Mouse (Mus musculus) lung, adult 18-20 months (tissue): ENCODE results near the gene Ensa.
"Not testable (repeated sequence)": the region's sequence is repeated elsewhere in the genome, so short reads cannot be mapped to it uniquely, and the experiment has no call there.

Experiments
- DNase-seq, 2 experiments: peaks; one replicate each; pipeline ENCODE4 v3.0.0; 2022; ENCODE audit warnings: mixed read lengths in 2 of 2

Gene Ensa

GRCm38 (mm10) chr3:95624628-95625503 lies at the start of gene Ensa:
Gene Ensa (plus strand): TSS chr3:95624993.
- DNase-seq = peak; percentile 99

GRCm38 (mm10) chr3:95587754-95588603 lies 36.8 kb upstream of the Ensa start:
- no peak for DNase-seq

- peak; percentile 98 for DNase-seq
Observed at GRCm38 (mm10) chr3:95588604-95589086, 36.1 kb upstream of the Ensa start, which contains the start of gene Golph3l. Gene Golph3l (plus strand): TSS chr3:95588934.

GRCm38 (mm10) chr3:95598734-95599133 lies 26.1 kb upstream of the Ensa start:
- DNase-seq = no peak

GRCm38 (mm10) chr3:95601287-95601686 lies 23.5 kb upstream of the Ensa start:
- no peak for DNase-seq

GRCm38 (mm10) chr3:95606096-95606495 lies 18.7 kb upstream of the Ensa start:
- DNase-seq = peak; percentile 38 to 44

- no peak for DNase-seq
Observed at GRCm38 (mm10) chr3:95609195-95609594, 15.6 kb upstream of the Ensa start.

GRCm38 (mm10) chr3:95613996-95614395 lies 10.8 kb upstream of the Ensa start:
- DNase-seq = no peak

GRCm38 (mm10) chr3:95618511-95618910 lies 6.3 kb upstream of the Ensa start:
- no peak for DNase-seq

GRCm38 (mm10) chr3:95621241-95621640 lies 3.6 kb upstream of the Ensa start:
- DNase-seq = no peak

GRCm38 (mm10) chr3:95622421-95622820 lies 2.4 kb upstream of the Ensa start:
- DNase-seq = not testable (repeated sequence)

GRCm38 (mm10) chr3:95623551-95623950 lies 1.2 kb upstream of the Ensa start:
- DNase-seq = no peak

GRCm38 (mm10) chr3:95623991-95624515 lies 740 bp upstream of the Ensa start:
- not testable (repeated sequence) for DNase-seq

- DNase-seq = no peak
Observed at GRCm38 (mm10) chr3:95627763-95628162, 3.0 kb downstream of the Ensa start.

GRCm38 (mm10) chr3:95629755-95630154 lies 5.0 kb downstream of the Ensa start:
- no peak for DNase-seq

- DNase-seq = no peak
Observed at GRCm38 (mm10) chr3:95630856-95631255, 6.1 kb downstream of the Ensa start.

- no peak for DNase-seq
Observed at GRCm38 (mm10) chr3:95631304-95631703, 6.5 kb downstream of the Ensa start.

- no peak for DNase-seq
Observed at GRCm38 (mm10) chr3:95632648-95633588, 8.1 kb downstream of the Ensa start.

- DNase-seq = no peak
Observed at GRCm38 (mm10) chr3:95635636-95636035, 10.8 kb downstream of the Ensa start.

- no peak for DNase-seq
Observed at GRCm38 (mm10) chr3:95636072-95636471, 11.3 kb downstream of the Ensa start.

GRCm38 (mm10) chr3:95639694-95640093 lies 14.9 kb downstream of the Ensa start:
- no peak for DNase-seq

GRCm38 (mm10) chr3:95643097-95643496 lies 18.3 kb downstream of the Ensa start:
- no peak for DNase-seq
